Mouse (Mus musculus): ENCODE data around the gene Paqr8. TPM values are rescaled to one million over a fixed set of nuclear protein-coding genes. Genes with fewer than 3 reads are reported as not detected.

Paqr8 gene
- total RNA-seq (2014; rRNA removed) (45.5 and 55.9 TPM in 2 replicates), polyA plus RNA-seq (2015; fragmentation: Nextera tagmentation; extraction: Ambion mirVana) (14.9 and 25.8 TPM in 2 replicates)

GRCm38 (mm10) chr1:20890404-20890921, at the start of gene Paqr8:
Gene Paqr8, plus strand, starts transcription at chr1:20890606.
- Histone ChIP-seq H3K4me2 (ENCODE audit: low read depth) (peak within 1 kb of the TSS; percentile 81), H3K36me3 (ENCODE audit: insufficient read depth) (no peaks in the 10 kb centered on the region), H3K27ac (ENCODE audit: low read depth, low read length) (peak within 1 kb of the TSS; percentile 83), H3K9ac (peak within 1 kb of the TSS; percentile 78), H3K4me3 (ENCODE audit: low read depth, low read length) (peak within 1 kb of the TSS; percentile 83), H3K4me1 (ENCODE audit: insufficient read depth) (peaks cover 9% of the 10 kb centered on the region), H3K27me3 (ENCODE audit: insufficient read depth, low read length) (no peaks in the 10 kb centered on the region), H3K9me3 (ENCODE audit: low read length) (no peaks in the 10 kb centered on the region)
- peak; percentile 96 for ATAC-seq
- peak; percentile 82 for DNase-seq
- 0% methylated on average over 37 of the region's 37 CpGs for WGBS
- no peak for TF ChIP-seq CTCF (IDR thresholded peaks at IDR 0.05; ENCODE audit: low read depth)

- Histone ChIP-seq H3K4me2 (ENCODE audit: low read depth) (no peak overlapping the region), H3K36me3 (ENCODE audit: insufficient read depth) (no peaks in the 10 kb centered on the region), H3K4me1 (ENCODE audit: insufficient read depth) (no peaks in the 10 kb centered on the region), H3K9ac (no peak overlapping the region), H3K27ac (ENCODE audit: low read depth, low read length) (no peak overlapping the region), H3K9me3 (ENCODE audit: low read length) (0 out of 2 replicates have a peak, but pooled peaks cover 3% of the 10 kb centered on the region), H3K4me3 (ENCODE audit: low read depth, low read length) (no peak overlapping the region), H3K27me3 (ENCODE audit: insufficient read depth, low read length) (no peaks in the 10 kb centered on the region)
- no peak for DNase-seq
- no peak for ATAC-seq
- TF ChIP-seq CTCF (IDR thresholded peaks at IDR 0.05; ENCODE audit: low read depth), result no peak
- 90% methylated on average over 7 of the region's 7 CpGs for WGBS
Observed at GRCm38 (mm10) chr1:20856924-20857902, 33.2 kb upstream of the Paqr8 start.

- Histone ChIP-seq H3K4me1 (ENCODE audit: insufficient read depth) (no peaks in the 10 kb centered on the region), H3K9ac (no peak overlapping the region), H3K9me3 (ENCODE audit: low read length) (no peaks in the 10 kb centered on the region), H3K4me3 (ENCODE audit: low read depth, low read length) (no peak overlapping the region), H3K27ac (ENCODE audit: low read depth, low read length) (no peak overlapping the region), H3K27me3 (ENCODE audit: insufficient read depth, low read length) (no peaks in the 10 kb centered on the region), H3K36me3 (ENCODE audit: insufficient read depth) (no peaks in the 10 kb centered on the region), H3K4me2 (ENCODE audit: low read depth) (no peak overlapping the region)
- no peak for TF ChIP-seq CTCF (IDR thresholded peaks at IDR 0.05; ENCODE audit: low read depth)
- no peak for DNase-seq
- 65% methylated on average over 3 of the region's 3 CpGs for WGBS
- ATAC-seq, result no peak
Observed at GRCm38 (mm10) chr1:20860775-20861174, 29.6 kb upstream of the Paqr8 start.

- H3K9me3 ChIP-seq (ENCODE audit: low read length), result no peaks in the 10 kb centered on the region
- H3K4me2 ChIP-seq (ENCODE audit: low read depth), result no peak overlapping the region
- WGBS, result 86% methylated on average over 3 of the region's 3 CpGs
- H3K27me3 ChIP-seq (ENCODE audit: insufficient read depth, low read length), result no peaks in the 10 kb centered on the region
- no peak overlapping the region for H3K27ac ChIP-seq (ENCODE audit: low read depth, low read length)
- ATAC-seq (no peak), DNase-seq (no peak)
- no peaks in the 10 kb centered on the region for H3K36me3 ChIP-seq (ENCODE audit: insufficient read depth)
- no peaks in the 10 kb centered on the region for H3K4me1 ChIP-seq (ENCODE audit: insufficient read depth)
- TF ChIP-seq CTCF (IDR thresholded peaks at IDR 0.05; ENCODE audit: low read depth), result no peak
- no peak overlapping the region for H3K9ac ChIP-seq
- no peak overlapping the region for H3K4me3 ChIP-seq (ENCODE audit: low read depth, low read length)
Observed at GRCm38 (mm10) chr1:20861865-20862264, 28.5 kb upstream of the Paqr8 start.

GRCm38 (mm10) chr1:20863452-20864172, 26.8 kb upstream of the Paqr8 start:
- H3K4me2 ChIP-seq (ENCODE audit: low read depth), result no peak overlapping the region
- 78% methylated on average over 5 of the region's 5 CpGs for WGBS
- peaks cover 8% of the 10 kb centered on the region; the same call in 1 of the 2 replicates for H3K4me1 ChIP-seq (ENCODE audit: insufficient read depth)
- H3K36me3 ChIP-seq (ENCODE audit: insufficient read depth), result no peaks in the 10 kb centered on the region
- no peak for TF ChIP-seq CTCF (IDR thresholded peaks at IDR 0.05; ENCODE audit: low read depth)
- no peak overlapping the region for H3K27ac ChIP-seq (ENCODE audit: low read depth, low read length)
- no peak overlapping the region for H3K9ac ChIP-seq
- H3K9me3 ChIP-seq (ENCODE audit: low read length), result no peaks in the 10 kb centered on the region
- ATAC-seq (no peak), DNase-seq (no peak)
- H3K4me3 ChIP-seq (ENCODE audit: low read depth, low read length), result no peak overlapping the region
- H3K27me3 ChIP-seq (ENCODE audit: insufficient read depth, low read length), result no peaks in the 10 kb centered on the region

GRCm38 (mm10) chr1:20867241-20867902, 23.0 kb upstream of the Paqr8 start:
- H3K9ac ChIP-seq, result no peak overlapping the region
- H3K4me3 ChIP-seq (ENCODE audit: low read depth, low read length), result no peak overlapping the region
- 9% methylated on average over 8 of the region's 8 CpGs for WGBS
- TF ChIP-seq CTCF (IDR thresholded peaks at IDR 0.05; ENCODE audit: low read depth), result no peak
- peak; percentile 52 for DNase-seq
- no peaks in the 10 kb centered on the region for H3K27me3 ChIP-seq (ENCODE audit: insufficient read depth, low read length)
- H3K9me3 ChIP-seq (ENCODE audit: low read length), result no peaks in the 10 kb centered on the region
- H3K4me2 ChIP-seq (ENCODE audit: low read depth), result no peak overlapping the region
- H3K36me3 ChIP-seq (ENCODE audit: insufficient read depth), result no peaks in the 10 kb centered on the region
- H3K4me1 ChIP-seq (ENCODE audit: insufficient read depth), result peaks cover 8% of the 10 kb centered on the region; the same call in 1 of the 2 replicates
- ATAC-seq, result peak; percentile 85
- H3K27ac ChIP-seq (ENCODE audit: low read depth, low read length), result no peak overlapping the region
